Mouse (Mus musculus) CH12.LX (cell line): ENCODE results near the gene Uqcr11.
A peak's percentile ranks its signal among the peaks of the same experiment; 100 is the strongest.

Experiments used
- BHLHE40 ChIP-seq: IDR thresholded peaks from 2 replicates; pipeline ENCODE4 v1.6.1; 2011; ENCODE audit warnings: mild to moderate bottlenecking, low read depth, low read length, improper control_type of control experiment
- CTCF ChIP-seq, 2 experiments: IDR thresholded peaks in 1 of 2; conservative IDR thresholded peaks in 1 of 2; 2 replicates each; pipeline ENCODE4 v1.5.1; 2011 to 2012; ENCODE audit warnings: low read depth in 2 of 2, low read length in 2 of 2, improper control_type of control experiment in 1 of 2, inconsistent platforms in 1 of 2, mild to moderate bottlenecking in 1 of 2, moderate library complexity in 1 of 2
- E2F4 ChIP-seq: IDR thresholded peaks from 2 replicates; pipeline ENCODE4 v1.6.1; 2011; ENCODE audit warnings: low read depth, low read length, improper control_type of control experiment; ENCODE audit not compliant: insufficient replicate concordance
- POLR2A ChIP-seq: IDR thresholded peaks from 2 replicates; pipeline ENCODE4 v1.6.1; 2011; ENCODE audit warnings: low read depth, mild to moderate bottlenecking, improper control_type of control experiment, low read length
- TCF12 ChIP-seq: IDR thresholded peaks from 2 replicates; pipeline ENCODE4 v1.6.1; 2014; ENCODE audit warnings: low read depth, mild to moderate bottlenecking, inconsistent platforms, low read length, improper control_type of control experiment

- TF ChIP-seq POLR2A = 0 out of 2 replicates have a peak, but pooled peaks have one; percentile 28
- peak in 1 of 2 experiments; percentile 43; a peak in 2 of 4 replicates for TF ChIP-seq CTCF (conservative IDR thresholded peaks at IDR 0.05 in 1 of 2, IDR thresholded peaks at IDR 0.05 in 1 of 2; ENCODE audit: low read depth in 2 of 2, low read length in 2 of 2)
- no peak for TF ChIP-seq TCF12
- no peak for TF ChIP-seq E2F4
- TF ChIP-seq BHLHE40 = peak; percentile 69
Measured at GRCm38 (mm10) chr10:80430375-80430980, 23.8 kb upstream of the Uqcr11 start.
